Mouse (Mus musculus): ENCODE measurements around the gene Wrap73. TPM values are rescaled to one million over a fixed set of nuclear protein-coding genes. Genes with fewer than 3 reads are reported as not detected.

The Wrap73 gene
- total and polyA plus RNA-seq, 3 experiments = 11.8 to 16.9 (median 12.3) TPM

DNA sequence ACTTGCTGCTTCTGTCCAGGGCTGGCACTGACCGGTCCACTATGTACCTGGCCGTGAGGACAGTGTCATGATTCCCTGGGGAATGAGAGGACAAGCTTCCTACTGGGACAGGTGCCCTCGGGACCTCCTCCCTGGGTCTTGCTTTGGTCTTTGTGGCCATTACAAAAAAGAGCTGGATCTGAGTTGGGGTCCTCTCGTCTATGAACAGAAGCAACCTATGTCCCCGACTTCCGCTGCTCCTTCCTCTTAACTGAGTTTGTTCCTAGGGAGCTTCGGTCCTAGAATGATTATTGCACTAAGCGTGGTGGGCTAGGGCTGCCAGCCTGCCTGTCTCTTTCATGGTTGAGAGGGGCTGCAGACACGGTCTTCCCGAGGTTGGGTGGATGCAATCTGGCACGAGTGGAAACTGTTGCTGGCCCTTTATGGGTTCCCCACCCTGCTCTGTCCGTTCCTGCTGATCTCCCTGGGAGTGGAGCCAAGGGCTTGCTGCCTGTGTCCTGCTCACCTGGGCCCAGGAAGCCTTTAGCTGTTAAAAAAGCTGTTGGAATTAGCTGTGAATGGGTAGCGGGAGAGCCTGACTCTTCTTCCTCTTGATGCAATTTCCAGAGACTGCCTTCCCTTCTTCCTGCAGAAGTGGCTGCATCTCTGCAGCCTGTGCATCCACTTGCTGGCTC is 29.9 kb downstream of the Wrap73 start:
- Histone ChIP-seq H3K36me3 (ENCODE audit: control insufficient read depth, insufficient read depth, low read length) (no peaks in the 10 kb centered on the region), H3K27me3 (ENCODE audit: control insufficient read depth, insufficient read depth, low read length) (peaks cover 10% of the 10 kb centered on the region; the same call in 1 of the 2 replicates), H3K27ac (no peak overlapping the region), H3K79me2 (replicated peaks; ENCODE audit: control insufficient read depth, insufficient read depth, low read length) (no peaks in the 10 kb centered on the region), H3K4me1 (ENCODE audit: control insufficient read depth, insufficient read depth, low read length) (peaks cover 2% of the 10 kb centered on the region; the same call in 1 of the 2 replicates), H3K4me3 (no peak overlapping the region; the same call in 1 of the 2 replicates), H3K9ac (ENCODE audit: low read depth, low read length) (0 out of 2 replicates have a peak overlapping the region, but pooled peaks have one; percentile 22)
- no peak for TF ChIP-seq POLR2A (IDR thresholded peaks at IDR 0.05; ENCODE audit: insufficient read depth, low read depth, low read length)
- TF ChIP-seq EP300 (IDR thresholded peaks at IDR 0.05; ENCODE audit: insufficient read depth, low read depth, low read length) = no peak
- no peak for TF ChIP-seq CTCF (IDR thresholded peaks at IDR 0.05)
- DNase-seq = no peak
- whole genome bisulfite sequencing = 38% methylated on average over 13 of the region's 13 CpGs
- intact Hi-C loops (cut with DNase I) = no loop called here

DNA sequence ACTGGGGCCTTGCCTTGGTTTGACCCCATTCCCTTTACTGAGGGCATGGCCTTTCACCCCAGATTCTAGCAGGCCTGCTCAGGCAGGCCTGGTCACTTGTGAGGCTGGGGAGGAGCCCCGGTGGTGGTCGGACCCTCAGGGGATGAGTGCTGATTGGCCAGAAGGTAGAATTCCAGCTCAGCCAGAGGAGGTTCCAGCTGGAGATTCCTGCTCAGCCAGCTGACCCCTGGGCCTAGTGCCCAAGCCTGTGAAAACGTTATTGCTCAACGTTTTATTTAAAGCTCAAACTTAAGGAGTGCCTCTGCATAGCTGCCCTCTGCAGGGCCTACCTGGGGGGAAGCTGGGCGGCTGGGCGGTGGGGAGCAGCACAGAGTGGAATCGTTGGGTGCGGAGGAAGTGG is 35.1 kb downstream of the Wrap73 start:
- TF ChIP-seq POLR2A (IDR thresholded peaks at IDR 0.05; ENCODE audit: insufficient read depth, low read depth, low read length) = no peak
- TF ChIP-seq CTCF (IDR thresholded peaks at IDR 0.05) = no peak
- TF ChIP-seq EP300 (IDR thresholded peaks at IDR 0.05; ENCODE audit: insufficient read depth, low read depth, low read length) = no peak
- Histone ChIP-seq H3K36me3 (ENCODE audit: control insufficient read depth, insufficient read depth, low read length) (no peaks in the 10 kb centered on the region), H3K27me3 (ENCODE audit: control insufficient read depth, insufficient read depth, low read length) (no peaks in the 10 kb centered on the region), H3K79me2 (replicated peaks; ENCODE audit: control insufficient read depth, insufficient read depth, low read length) (no peaks in the 10 kb centered on the region), H3K4me1 (ENCODE audit: control insufficient read depth, insufficient read depth, low read length) (peaks cover 6% of the 10 kb centered on the region), H3K4me3 (no peak overlapping the region), H3K27ac (peak overlapping the region; percentile 7; the same call in 1 of the 2 replicates), H3K9ac (ENCODE audit: low read depth, low read length) (no peak overlapping the region)
- DNase-seq = peak; percentile 67 to 75
- intact Hi-C loops (cut with DNase I) = no loop called here
- WGBS = 45% methylated on average over 8 of the region's 8 CpGs

DNA sequence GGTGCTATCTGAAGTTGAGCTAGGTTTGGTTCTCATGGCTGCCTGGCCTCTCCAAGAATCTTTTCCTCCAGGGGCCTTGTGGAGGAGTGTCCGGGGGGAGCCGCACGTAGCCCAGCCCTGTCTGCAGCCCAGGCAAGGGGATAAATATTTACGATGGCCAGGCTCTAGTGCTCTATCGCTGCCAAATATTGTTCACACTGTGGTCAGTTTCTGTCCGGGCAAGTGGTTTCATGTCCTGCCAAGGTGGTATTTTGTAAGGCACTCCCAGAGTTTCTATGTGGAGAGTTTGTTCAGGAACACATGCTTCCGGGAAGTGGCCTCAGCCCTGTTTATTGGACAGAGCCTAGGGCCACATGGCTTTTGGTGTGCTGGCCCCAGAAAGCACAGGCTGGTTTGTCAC is 38.8 kb downstream of the Wrap73 start:
- 43% methylated on average over 7 of the region's 7 CpGs for WGBS
- no peak for TF ChIP-seq CTCF (IDR thresholded peaks at IDR 0.05)
- TF ChIP-seq POLR2A (IDR thresholded peaks at IDR 0.05; ENCODE audit: insufficient read depth, low read depth, low read length) = no peak
- no peak for TF ChIP-seq EP300 (IDR thresholded peaks at IDR 0.05; ENCODE audit: insufficient read depth, low read depth, low read length)
- H3K4me1 ChIP-seq (ENCODE audit: control insufficient read depth, insufficient read depth, low read length) = peaks cover 13% of the 10 kb centered on the region
- no peaks in the 10 kb centered on the region for H3K36me3 ChIP-seq (ENCODE audit: control insufficient read depth, insufficient read depth, low read length)
- no peaks in the 10 kb centered on the region for H3K27me3 ChIP-seq (ENCODE audit: control insufficient read depth, insufficient read depth, low read length)
- H3K4me3 ChIP-seq = no peak overlapping the region
- intact Hi-C loops (cut with DNase I) = no loop called here
- peak in 1 of 2 experiments; percentile 39 for DNase-seq
- no peaks in the 10 kb centered on the region for H3K79me2 ChIP-seq (replicated peaks; ENCODE audit: control insufficient read depth, insufficient read depth, low read length)
- no peak overlapping the region for H3K9ac ChIP-seq (ENCODE audit: low read depth, low read length)
- no peak overlapping the region for H3K27ac ChIP-seq

DNA sequence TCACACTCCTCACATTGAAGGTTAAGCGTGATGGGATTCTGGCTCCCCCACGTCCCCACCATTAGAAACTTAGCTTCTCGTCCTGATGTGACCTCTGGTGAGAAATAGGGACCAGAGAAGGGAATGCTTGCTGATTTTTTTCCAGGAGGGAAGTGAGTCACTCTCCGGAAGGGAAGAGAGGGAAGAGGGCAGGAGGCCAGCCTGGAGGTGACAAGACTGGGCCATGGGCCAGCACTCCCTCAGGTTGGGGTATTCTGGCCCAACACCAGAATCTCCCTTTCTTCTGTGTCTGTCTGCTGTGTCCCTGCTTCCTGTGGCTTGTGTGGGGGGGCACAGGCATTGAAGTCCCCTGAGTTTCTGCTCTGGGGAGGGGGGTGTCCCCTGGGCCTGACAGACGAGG is 41.4 kb downstream of the Wrap73 start:
- no peak overlapping the region for H3K4me3 ChIP-seq
- H3K36me3 ChIP-seq (ENCODE audit: control insufficient read depth, insufficient read depth, low read length) = no peaks in the 10 kb centered on the region
- 24% methylated on average over 5 of the region's 5 CpGs for WGBS
- H3K4me1 ChIP-seq (ENCODE audit: control insufficient read depth, insufficient read depth, low read length) = peaks cover 19% of the 10 kb centered on the region
- no peak overlapping the region for H3K9ac ChIP-seq (ENCODE audit: low read depth, low read length)
- no peaks in the 10 kb centered on the region for H3K79me2 ChIP-seq (replicated peaks; ENCODE audit: control insufficient read depth, insufficient read depth, low read length)
- intact Hi-C loops (cut with DNase I) = no loop called here
- TF ChIP-seq POLR2A (IDR thresholded peaks at IDR 0.05; ENCODE audit: insufficient read depth, low read depth, low read length) = no peak
- no peak for TF ChIP-seq EP300 (IDR thresholded peaks at IDR 0.05; ENCODE audit: insufficient read depth, low read depth, low read length)
- TF ChIP-seq CTCF (IDR thresholded peaks at IDR 0.05) = no peak
- DNase-seq = peak in 1 of 2 experiments; percentile 34
- H3K27me3 ChIP-seq (ENCODE audit: control insufficient read depth, insufficient read depth, low read length) = no peaks in the 10 kb centered on the region
- no peak overlapping the region for H3K27ac ChIP-seq

DNA sequence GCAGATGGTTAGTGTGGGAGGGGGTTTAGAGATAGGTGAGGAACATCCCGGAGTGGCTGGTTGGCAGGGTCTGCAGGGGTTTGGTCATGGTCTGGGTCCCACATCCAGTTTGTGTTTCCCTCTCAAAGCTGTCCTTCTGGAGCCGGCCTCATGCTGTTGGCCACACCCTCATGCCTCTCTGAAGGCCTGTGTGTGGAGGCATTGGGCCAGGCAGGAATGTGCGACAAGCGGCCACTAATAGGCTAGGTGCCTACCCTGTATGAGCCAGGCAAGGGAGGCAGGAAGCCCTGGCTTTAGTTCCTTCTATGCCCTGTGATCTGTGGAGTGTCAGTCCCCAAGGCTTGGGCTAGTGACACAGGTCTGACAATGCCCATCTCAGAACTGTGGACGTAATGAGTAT is 42.8 kb downstream of the Wrap73 start:
- Histone ChIP-seq H3K36me3 (ENCODE audit: control insufficient read depth, insufficient read depth, low read length) (no peaks in the 10 kb centered on the region), H3K27me3 (ENCODE audit: control insufficient read depth, insufficient read depth, low read length) (no peaks in the 10 kb centered on the region), H3K4me3 (no peak overlapping the region), H3K79me2 (replicated peaks; ENCODE audit: control insufficient read depth, insufficient read depth, low read length) (no peaks in the 10 kb centered on the region), H3K4me1 (ENCODE audit: control insufficient read depth, insufficient read depth, low read length) (peaks cover 24% of the 10 kb centered on the region), H3K9ac (ENCODE audit: low read depth, low read length) (no peak overlapping the region), H3K27ac (no peak overlapping the region; the same call in 1 of the 2 replicates)
- TF ChIP-seq POLR2A (IDR thresholded peaks at IDR 0.05; ENCODE audit: insufficient read depth, low read depth, low read length) (no peak), EP300 (IDR thresholded peaks at IDR 0.05; ENCODE audit: insufficient read depth, low read depth, low read length) (no peak), CTCF (IDR thresholded peaks at IDR 0.05) (no peak)
- WGBS = 60% methylated on average over 5 of the region's 5 CpGs
- DNase-seq = no peak
- intact Hi-C loops (cut with DNase I) = loop anchor here (2.0 kb wide), 1 partner anchor 18 kb away; no protein-coding TSS in a partner anchor

DNA sequence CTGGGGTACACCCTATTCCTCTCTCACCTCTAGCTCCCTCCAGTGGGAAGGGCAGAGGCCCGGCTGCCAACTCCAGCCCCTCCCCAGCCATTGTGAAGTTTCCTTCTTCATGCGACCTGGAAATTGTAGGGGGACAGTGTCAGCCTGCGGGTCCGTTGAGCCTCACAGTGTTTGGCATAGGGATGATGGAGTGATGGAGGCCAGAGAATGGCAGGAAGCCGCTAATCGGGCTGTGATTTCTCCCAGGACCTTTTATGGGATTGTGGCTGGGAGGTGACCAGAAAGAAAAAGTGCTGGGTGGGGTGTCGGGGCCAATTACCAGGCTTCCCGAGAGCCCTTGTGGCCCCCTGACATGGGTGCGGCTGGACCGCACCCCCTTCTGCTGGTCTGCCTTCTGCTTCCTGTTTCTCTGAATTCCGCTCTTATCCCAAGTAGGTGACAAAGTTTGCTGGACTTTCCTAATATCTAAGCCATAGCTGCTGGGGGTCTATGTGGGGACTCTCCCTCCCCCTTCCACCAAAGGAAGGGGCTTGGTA is 43.9 kb downstream of the Wrap73 start:
- no peaks in the 10 kb centered on the region for H3K27me3 ChIP-seq (ENCODE audit: control insufficient read depth, insufficient read depth, low read length)
- no peak overlapping the region for H3K4me3 ChIP-seq
- no peak overlapping the region for H3K9ac ChIP-seq (ENCODE audit: low read depth, low read length)
- H3K36me3 ChIP-seq (ENCODE audit: control insufficient read depth, insufficient read depth, low read length) = no peaks in the 10 kb centered on the region
- TF ChIP-seq CTCF (IDR thresholded peaks at IDR 0.05) (no peak), EP300 (IDR thresholded peaks at IDR 0.05; ENCODE audit: insufficient read depth, low read depth, low read length) (no peak), POLR2A (IDR thresholded peaks at IDR 0.05; ENCODE audit: insufficient read depth, low read depth, low read length) (no peak)
- 42% methylated on average over 11 of the region's 11 CpGs for WGBS
- H3K27ac ChIP-seq = no peak overlapping the region; the same call in 1 of the 2 replicates
- H3K4me1 ChIP-seq (ENCODE audit: control insufficient read depth, insufficient read depth, low read length) = peaks cover 23% of the 10 kb centered on the region
- intact Hi-C loops (cut with DNase I) = no loop called here
- no peaks in the 10 kb centered on the region for H3K79me2 ChIP-seq (replicated peaks; ENCODE audit: control insufficient read depth, insufficient read depth, low read length)
- DNase-seq = peak in 1 of 2 experiments; percentile 30
